Mouse (Mus musculus) cerebellum, adult 2 months (tissue): Measurements from ENCODE around the gene Gm3636. TPM values are rescaled to one million over a fixed set of nuclear protein-coding genes. Genes with fewer than 3 reads are reported as not detected.
"Not testable (repeated sequence)": the region's sequence is repeated elsewhere in the genome, so short reads cannot be mapped to it uniquely, and the experiment has no call there.

Source experiments
- DNase-seq, 2 experiments: peaks; one replicate each; pipeline ENCODE4 v3.0.0; 2021
- H3K27ac ChIP-seq: fragments of 200-500 bp; 2 replicates; pipeline ENCODE4 v1.5.1; 2012; ENCODE audit warnings: low read length, control low read depth, inconsistent platforms; ENCODE audit not compliant: insufficient read depth
- H3K27me3 ChIP-seq: fragments of 200-500 bp; 2 replicates; pipeline ENCODE4 v1.6.1; 2012; ENCODE audit warnings: inconsistent platforms, mild to moderate bottlenecking, low read length, moderate library complexity; ENCODE audit not compliant: control insufficient read depth, insufficient read depth
- H3K4me1 ChIP-seq: fragments of 200-500 bp; 2 replicates; pipeline ENCODE4 v1.6.1; 2011; ENCODE audit warnings: low read length; ENCODE audit not compliant: control insufficient read depth, insufficient read depth
- H3K4me3 ChIP-seq: fragments of 200-500 bp; replicated peaks from 2 replicates; pipeline ENCODE3; 2011; ENCODE audit warnings: mild to moderate bottlenecking, low read depth, low read length, control low read depth; ENCODE audit not compliant: insufficient read depth
- WGBS: fragments of 180-500 bp; shearing (Covaris S2); methylation state at CpG from one replicate; pipeline ENCODE4 v1.1.7; 2018; 5-methylcytosine and 5-hydroxymethylcytosine counted together
- polyA plus RNA-seq: library from polyadenylated mRNA; depleted of rRNA; stranded (reverse); fragments of >200 nt; gene quantifications from 2 replicates; pipeline ENCODE4 v1.2.3, GENCODE M21; 2012; rRNA removed

Gm3636 gene
- polyA plus RNA-seq, result 6.8 and 7.3 TPM in 2 replicates

DNA sequence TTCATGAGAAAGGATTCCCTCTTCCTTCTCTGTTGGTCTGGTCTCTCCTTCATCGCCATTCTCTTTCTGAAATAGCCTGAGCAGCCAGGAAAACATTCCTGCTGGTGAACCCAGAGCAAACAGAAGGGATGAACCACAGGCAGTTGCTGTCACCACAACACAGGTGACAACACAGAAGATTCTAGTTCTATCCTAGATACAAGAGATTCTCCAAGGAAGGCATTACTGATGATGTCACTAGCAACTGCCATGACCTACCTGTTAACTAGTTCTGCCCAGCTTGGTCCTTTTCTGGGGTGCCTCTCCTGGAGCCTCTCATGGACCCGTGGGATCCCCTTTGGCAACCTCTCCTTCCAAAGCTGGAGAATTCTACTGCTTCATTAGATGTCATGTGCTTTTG is at the start of gene Gm3636:
TSS of gene Gm3636 (minus strand) at position 101 of the 400 bp plus-strand sequence.
- not testable (repeated sequence) for H3K4me3 ChIP-seq, H3K27me3 ChIP-seq, DNase-seq, H3K4me1 ChIP-seq, H3K27ac ChIP-seq
- WGBS, result no CpG with 5 or more reads among the region's 2 CpGs

DNA sequence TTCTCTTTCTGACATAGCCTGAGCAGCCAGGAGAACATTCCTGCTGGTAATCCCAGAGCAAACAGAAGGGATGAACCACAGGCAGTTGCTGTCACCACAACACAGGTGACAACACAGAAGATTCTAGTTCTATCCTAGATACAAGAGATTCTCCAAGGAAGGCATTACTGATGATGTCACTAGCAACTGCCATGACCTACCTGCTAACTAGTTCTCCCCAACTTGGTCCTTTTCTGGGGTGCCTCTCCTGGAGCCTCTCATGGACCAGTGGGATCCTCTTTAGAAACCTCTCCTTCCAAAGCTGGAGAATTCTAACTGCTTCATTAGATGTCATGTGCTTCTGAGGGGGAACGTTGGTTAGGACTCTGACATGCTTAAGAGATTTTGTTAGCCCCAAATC is 32.2 kb upstream of the Gm3636 start, which contains the start of gene Gm8362:
TSS of gene Gm8362 (minus strand) at position 101 of the 400 bp plus-strand sequence.
- not testable (repeated sequence) for H3K27me3 ChIP-seq, DNase-seq, H3K27ac ChIP-seq, H3K4me3 ChIP-seq, H3K4me1 ChIP-seq
- 81% methylated on average over 1 of the region's 1 CpGs for WGBS

DNA sequence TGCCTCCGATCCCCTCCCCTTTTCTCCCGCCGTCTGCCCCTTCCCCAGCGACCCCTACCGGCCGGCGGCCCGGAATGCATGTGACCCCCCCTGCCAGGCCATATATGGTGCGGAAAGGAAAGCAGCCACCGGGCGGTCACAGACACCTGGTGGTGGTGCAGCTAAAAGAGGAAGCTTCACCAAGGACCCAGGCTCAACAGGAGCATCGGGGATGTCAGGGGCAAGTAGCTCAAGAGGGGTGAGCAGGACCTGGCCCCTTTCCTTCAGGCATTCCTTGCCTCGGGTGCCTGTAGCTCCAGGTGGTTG is 15.1 kb upstream of the Gm3636 start:
- not testable (repeated sequence) for H3K27me3 ChIP-seq, H3K27ac ChIP-seq, H3K4me1 ChIP-seq, H3K4me3 ChIP-seq
- peak; percentile 1 to 15 for DNase-seq
- WGBS, result 0% methylated on average over 5 of the region's 13 CpGs

DNA sequence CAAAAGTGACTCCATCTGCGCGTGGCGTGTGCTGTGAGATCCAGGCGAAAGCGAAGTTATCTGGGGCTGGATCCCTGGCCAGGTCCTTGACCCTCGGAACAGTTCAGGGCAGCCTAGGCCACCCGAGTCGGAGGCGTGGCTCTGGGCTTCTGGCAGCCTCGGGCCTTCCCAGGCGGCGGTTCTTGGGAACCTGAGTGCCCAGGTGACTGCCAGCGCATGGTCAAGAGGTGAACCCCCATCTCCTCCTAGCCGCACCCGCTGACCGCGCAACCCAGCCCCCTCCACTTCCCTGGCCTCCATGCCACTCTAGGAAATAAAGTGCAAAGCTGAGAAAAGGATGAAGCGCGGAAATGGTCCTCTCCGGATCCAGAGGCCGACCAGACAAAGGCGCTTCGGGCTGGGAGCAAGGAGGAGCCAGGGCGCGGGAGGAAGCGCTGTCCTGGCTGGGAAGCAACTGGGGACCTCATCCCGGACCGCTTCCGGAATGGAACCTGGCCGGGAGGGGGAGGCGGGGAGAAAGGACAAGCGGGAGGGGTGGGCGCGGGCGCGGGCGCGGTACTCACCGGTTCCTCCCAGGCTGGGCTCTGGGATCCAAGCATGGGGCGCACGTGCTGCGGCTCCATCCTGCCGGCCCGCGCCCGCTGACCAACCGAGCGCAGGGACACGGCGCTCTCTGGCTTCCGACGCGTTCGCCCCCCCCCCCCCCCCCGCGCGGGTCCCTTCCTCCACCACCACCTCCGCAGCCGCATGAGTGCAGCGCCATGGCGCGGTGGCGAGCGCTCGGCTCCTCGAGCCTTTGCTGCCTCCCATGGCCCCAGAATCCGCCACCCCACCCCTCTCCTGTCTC is 14.5 kb upstream of the Gm3636 start:
- H3K27ac ChIP-seq, H3K4me3 ChIP-seq, H3K27me3 ChIP-seq, H3K4me1 ChIP-seq: not testable (repeated sequence)
- WGBS, result under 1% methylated on average over 27 of the region's 67 CpGs
- DNase-seq, result peak; percentile 8 to 20

DNA sequence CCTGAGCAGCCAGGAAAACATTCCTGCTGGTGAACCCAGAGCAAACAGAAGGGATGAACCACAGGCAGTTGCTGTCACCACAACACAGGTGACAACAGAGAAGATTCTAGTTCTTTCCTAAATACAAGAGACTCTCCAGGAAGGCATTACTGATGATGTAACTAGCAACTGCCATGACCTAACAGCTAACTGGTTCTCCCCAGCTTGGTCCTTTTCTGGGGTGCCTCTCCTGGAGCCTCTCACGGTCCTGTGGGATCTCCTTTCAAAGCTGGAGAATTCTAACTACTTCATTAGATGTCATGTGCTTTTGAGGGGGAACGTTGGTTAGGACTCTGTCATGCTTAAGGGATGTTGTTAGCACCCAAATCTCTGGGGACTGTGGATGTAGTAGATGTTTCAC is 22.0 kb downstream of the Gm3636 start, which contains the start of gene Gm8050:
TSS of gene Gm8050 (minus strand) at position 101 of the 400 bp plus-strand sequence.
- not testable (repeated sequence) for H3K4me1 ChIP-seq, H3K27ac ChIP-seq, H3K27me3 ChIP-seq, DNase-seq, H3K4me3 ChIP-seq
- WGBS, result 82% methylated on average over 1 of the region's 2 CpGs

Other genes with a start within 250 kb of the Gm3636 start
- not detected in 2 replicates for gene Gm8356, start 205.0 kb downstream of the Gm3636 start, polyA plus RNA-seq
- 0.25 and 0.47 TPM in 2 replicates for gene Gm3629, start 151.7 kb downstream of the Gm3636 start, polyA plus RNA-seq
- gene Gm3460, start 119.9 kb downstream of the Gm3636 start, polyA plus RNA-seq, result 0.90 and 1.1 TPM in 2 replicates
- not detected in 2 replicates for gene Gm10251, start 58.2 kb downstream of the Gm3636 start, polyA plus RNA-seq
- gene Gm8050, start 22.1 kb downstream of the Gm3636 start, polyA plus RNA-seq, result not detected in 2 replicates
- gene Gm8362, start 32.1 kb upstream of the Gm3636 start, polyA plus RNA-seq, result not detected in 2 replicates
- not detected in 2 replicates for gene Gm3642, start 98.0 kb upstream of the Gm3636 start, polyA plus RNA-seq
- 2.2 and 3.0 TPM in 2 replicates for gene Gm3667, start 147.6 kb upstream of the Gm3636 start, polyA plus RNA-seq
- not detected in 2 replicates for gene Gm6356, start 231.5 kb upstream of the Gm3636 start, polyA plus RNA-seq